Mouse (Mus musculus): ENCODE measurements around the gene Gyg. TPM values are rescaled to one million over a fixed set of nuclear protein-coding genes. Genes with fewer than 3 reads are reported as not detected.

The Gyg gene
- total RNA-seq (2021) = 10 to 100 TPM; 48.2 to 53.2 TPM
- long read RNA-seq, experiment 1, transcript Gyg-204 (8 exons, 1,662 nt) = major isoform, 33 of 60 reads
- long read RNA-seq, experiment 1, transcript Gyg-201 (7 exons, 1,922 nt) = minor isoform, 20 of 60 reads
- long read RNA-seq, experiment 1, partial matches to known transcripts = 5 of 60 reads
- long read RNA-seq, experiment 1, other reads (novel, unspliced or antisense) = 2 of 60 reads
- long read RNA-seq, experiment 2, transcript Gyg-201 (7 exons, 1,922 nt) = minor isoform, 30 of 100 reads
- long read RNA-seq, experiment 2, transcript Gyg-204 (8 exons, 1,662 nt) = major isoform, 36 of 100 reads
- long read RNA-seq, experiment 2, partial matches to known transcripts = 20 of 100 reads
- long read RNA-seq, experiment 2, other reads (novel, unspliced or antisense) = 14 of 100 reads

DNA sequence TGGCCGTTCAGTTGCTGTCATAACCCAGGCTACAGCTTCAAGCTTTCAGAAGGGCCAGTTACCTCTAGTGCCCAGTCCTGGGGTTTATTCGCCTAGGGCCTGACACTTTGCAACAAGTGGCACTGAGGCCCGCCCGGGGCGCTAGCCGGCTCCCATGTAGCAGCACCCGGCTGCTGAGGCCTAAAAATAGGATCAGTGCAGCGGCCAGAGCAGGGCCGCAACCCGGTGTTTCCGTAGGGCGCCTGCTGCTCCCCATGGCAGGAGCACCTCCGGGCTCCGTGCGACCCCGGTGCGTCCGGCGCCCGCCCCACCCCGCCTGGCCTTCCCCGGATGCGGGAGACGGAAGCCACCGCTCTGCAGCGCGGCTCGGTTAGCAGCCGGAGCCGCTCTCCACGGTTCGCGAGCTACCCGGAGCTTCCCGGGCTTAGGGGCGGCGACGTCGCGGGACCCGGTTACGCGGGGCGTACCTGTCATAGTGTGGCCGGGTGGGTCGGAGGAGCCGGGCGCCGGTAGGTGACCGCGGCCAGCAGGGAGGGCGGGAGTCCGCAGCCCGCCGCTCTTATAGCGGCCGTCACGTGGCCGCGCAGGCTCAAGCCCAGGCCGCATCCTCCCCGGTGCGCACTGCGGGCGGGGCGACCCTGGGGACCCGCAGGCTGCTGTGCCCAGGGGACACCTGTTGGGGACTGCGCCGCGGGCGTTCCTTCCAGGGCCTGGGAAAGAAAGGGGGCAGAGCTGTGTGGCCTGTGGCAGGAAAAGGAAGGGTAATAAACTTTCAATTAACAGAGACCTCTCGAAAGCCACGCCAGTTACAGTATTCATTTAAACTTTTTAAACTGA lies at the start of gene Gyg:
Gene Gyg (minus strand): TSS at position 787 of the 837 bp plus-strand sequence.
- peak; percentile 33 to 55 for DNase-seq (ENCODE audit: low spot score in 2 of 2)

GRCm38 (mm10) chr3:20198869-20199268 lies 43.8 kb upstream of the Gyg start:
- peak; percentile 52 to 68 for DNase-seq (ENCODE audit: low spot score in 2 of 2)

DNA sequence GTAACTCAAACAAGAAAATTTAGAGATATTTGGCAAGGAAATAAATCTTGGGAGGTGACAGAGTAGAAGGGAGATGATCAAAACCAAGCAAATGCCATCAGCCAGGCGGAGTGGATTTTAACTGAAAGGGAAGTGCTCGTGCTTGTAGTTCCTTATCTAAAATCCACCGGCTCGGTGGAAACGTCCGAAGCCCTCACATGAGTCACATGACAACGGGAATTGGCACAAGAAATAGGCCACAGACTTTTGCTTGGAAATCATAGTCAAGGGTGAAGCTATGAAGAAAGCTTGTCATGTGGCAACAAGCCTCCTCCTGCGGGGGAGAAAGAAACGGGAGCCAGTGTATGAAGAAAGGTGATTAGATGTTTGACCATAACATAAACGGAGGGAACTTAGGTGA lies 42.8 kb upstream of the Gyg start:
- no peak for DNase-seq (ENCODE audit: low spot score in 2 of 2)

DNA sequence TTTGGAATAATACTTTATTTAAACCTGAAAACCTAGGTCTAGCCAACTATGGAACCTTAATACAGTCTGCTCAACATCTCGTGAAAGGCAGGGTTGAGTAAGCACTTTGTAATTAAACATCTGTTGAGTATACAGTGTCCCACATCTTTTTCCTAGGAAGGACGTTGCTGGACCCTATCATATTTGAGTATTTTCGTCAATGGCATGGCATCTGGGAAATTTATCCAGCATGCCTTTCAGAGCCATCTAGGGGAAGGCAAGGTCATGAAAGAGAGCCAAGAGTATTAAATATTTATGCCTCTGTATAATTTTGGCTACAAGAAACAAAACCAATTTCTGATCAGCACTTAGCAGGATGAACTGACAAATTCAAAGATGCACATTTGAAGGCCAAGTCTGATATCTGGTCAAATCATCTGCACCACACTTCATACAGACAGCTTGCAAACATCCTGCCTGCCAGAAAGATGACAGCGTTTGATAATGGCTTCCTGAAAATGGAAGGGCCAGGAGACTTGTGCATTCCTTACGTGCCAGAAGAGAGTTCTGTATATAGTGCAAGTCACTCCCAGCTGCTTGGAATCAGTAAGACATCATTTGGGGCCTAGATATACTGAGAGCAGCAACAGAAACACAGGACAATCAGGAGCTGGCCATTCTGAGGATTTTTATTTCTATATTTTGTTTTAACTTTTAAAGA lies 34.0 kb upstream of the Gyg start:
- no peak for DNase-seq (ENCODE audit: low spot score in 2 of 2)

DNA sequence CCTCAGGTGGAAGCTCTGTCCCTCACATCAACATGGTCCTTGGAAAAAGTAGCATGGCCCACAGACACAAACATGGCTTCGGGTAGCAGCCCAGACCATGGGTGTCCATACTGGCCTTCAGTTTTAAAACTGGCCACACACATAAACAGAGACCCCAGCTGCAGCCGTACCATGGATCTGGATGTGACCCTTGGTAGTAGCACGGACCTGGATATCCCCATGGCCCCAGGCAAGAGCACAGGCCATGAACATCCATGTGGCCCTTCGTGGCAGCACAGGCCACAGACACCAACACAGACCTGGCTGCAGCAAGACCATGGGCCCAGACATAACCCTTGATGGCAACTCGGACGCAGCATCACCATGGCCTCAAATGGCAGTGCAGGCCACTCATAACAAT lies 17.3 kb upstream of the Gyg start:
- no peak for DNase-seq (ENCODE audit: low spot score in 2 of 2)

- DNase-seq (ENCODE audit: low spot score in 2 of 2) = no peak
Observed at GRCm38 (mm10) chr3:20167487-20167886, 12.4 kb upstream of the Gyg start.

GRCm38 (mm10) chr3:20155476-20155875 lies 359 bp upstream of the Gyg start:
- no peak for DNase-seq (ENCODE audit: low spot score in 2 of 2)

- no peak for DNase-seq (ENCODE audit: low spot score in 2 of 2)
Observed at GRCm38 (mm10) chr3:20151651-20152050, 3.5 kb downstream of the Gyg start.

DNA sequence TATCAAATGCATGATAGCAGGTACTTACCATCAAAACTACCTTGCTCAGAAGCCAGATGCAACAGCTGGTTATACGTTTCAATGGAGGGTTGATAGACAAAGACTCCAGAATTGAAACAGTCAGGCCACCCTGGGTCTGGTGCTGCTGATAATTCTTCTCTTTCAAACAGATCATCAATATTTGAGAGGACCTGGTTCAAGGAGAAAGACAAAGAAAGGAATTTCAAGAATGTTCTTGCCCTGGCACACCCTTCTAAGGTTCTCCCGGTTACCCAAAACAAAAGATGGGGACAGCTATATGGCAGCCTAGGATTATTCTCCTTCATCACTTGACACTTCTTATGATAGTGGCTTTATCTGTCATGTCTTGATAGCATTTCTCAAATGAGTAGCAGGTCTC lies 4.6 kb downstream of the Gyg start:
- DNase-seq (ENCODE audit: low spot score in 2 of 2) = no peak

- no peak for DNase-seq (ENCODE audit: low spot score in 2 of 2)
Observed at GRCm38 (mm10) chr3:20147647-20148046, 7.5 kb downstream of the Gyg start.

GRCm38 (mm10) chr3:20146884-20147395 lies 8.2 kb downstream of the Gyg start:
- DNase-seq (ENCODE audit: low spot score in 2 of 2) = peak in 1 of 2 experiments; percentile 21

DNA sequence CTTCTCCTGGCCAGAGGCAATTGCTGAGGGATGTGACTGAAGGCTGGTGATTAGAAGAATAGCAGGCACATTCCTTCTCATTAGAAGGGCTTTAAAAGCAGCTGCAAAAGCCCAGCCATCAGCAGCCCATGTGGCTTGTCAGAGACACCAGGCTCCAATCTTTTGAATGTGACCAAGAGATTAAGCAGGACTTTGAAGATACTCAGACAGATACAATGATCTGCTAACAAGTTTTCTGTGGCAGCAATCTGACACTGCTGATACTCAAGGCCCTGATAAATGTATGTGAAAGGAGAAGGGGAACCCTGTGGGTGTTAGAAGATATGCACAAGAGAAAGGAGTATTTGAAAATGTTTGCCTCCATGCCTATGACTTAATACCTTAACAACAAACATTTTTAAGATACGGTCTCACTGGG lies 9.4 kb downstream of the Gyg start:
- DNase-seq (ENCODE audit: low spot score in 2 of 2) = no peak

DNA sequence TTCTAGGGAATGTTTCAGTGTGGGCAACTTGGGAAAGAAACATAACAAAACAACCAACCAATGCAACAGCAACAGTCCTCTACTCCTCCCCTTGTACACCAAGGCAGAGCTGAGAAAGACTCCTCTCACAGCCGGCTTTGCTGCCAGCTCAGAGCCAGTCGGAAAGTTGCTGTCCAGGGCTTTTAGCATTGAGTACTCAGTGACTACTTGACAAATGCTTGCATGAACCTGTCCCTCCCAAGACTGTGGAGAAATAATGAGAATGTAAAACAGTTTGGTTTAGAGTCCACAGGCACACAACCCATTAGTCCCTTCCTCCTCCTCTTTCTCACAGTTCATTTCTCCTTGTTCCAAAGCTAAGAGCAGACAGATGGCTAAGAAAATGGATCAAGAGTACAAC lies 10.7 kb downstream of the Gyg start:
- DNase-seq (ENCODE audit: low spot score in 2 of 2) = no peak

- no peak for DNase-seq (ENCODE audit: low spot score in 2 of 2)
Observed at GRCm38 (mm10) chr3:20143726-20144125, 11.4 kb downstream of the Gyg start.

DNA sequence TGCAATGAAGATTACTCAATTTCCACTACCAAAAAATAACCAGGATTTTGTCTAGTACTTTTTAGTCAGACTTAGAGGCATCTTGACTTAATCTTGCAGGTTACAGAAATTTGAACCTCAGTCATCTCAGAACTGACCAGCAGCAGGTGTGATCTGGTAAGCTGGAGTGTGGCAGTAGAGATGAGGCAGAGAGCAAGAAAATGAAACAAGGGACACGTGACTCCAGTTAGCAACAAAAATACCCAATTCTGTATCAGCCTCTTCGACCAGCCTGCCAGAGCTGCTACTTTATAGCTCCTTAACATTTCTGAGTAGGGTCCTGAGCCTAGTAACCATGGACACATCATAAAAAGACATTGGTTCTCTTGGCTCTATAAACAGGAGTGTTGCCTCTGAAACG lies 12.5 kb downstream of the Gyg start:
- DNase-seq (ENCODE audit: low spot score in 2 of 2) = no peak

DNA sequence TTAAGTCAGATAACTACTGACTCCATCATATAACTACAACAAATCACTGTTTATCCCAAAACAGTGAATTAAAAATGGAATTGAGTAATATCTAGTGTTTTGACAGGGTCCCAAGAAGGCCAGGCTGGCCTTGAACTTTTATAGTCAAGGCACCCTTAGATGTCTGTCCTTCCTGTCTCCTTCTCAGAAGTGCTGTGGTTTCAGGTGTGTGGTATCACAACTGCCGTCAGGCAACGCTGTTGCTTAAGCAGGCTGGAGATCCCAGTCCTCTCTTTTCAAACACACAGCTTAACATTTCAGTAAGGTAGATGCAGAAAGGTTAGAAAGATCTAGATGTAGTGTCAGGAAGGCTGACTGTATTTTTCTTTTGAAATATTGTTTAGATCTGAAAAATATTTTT lies 13.0 kb downstream of the Gyg start:
- no peak for DNase-seq (ENCODE audit: low spot score in 2 of 2)

- DNase-seq (ENCODE audit: low spot score in 2 of 2) = no peak
Observed at GRCm38 (mm10) chr3:20141679-20142078, 13.4 kb downstream of the Gyg start.

- DNase-seq (ENCODE audit: low spot score in 2 of 2) = no peak
Observed at GRCm38 (mm10) chr3:20141240-20141639, 13.9 kb downstream of the Gyg start.

GRCm38 (mm10) chr3:20136868-20137581 lies 18.1 kb downstream of the Gyg start:
- no peak for DNase-seq (ENCODE audit: low spot score in 2 of 2)

DNA sequence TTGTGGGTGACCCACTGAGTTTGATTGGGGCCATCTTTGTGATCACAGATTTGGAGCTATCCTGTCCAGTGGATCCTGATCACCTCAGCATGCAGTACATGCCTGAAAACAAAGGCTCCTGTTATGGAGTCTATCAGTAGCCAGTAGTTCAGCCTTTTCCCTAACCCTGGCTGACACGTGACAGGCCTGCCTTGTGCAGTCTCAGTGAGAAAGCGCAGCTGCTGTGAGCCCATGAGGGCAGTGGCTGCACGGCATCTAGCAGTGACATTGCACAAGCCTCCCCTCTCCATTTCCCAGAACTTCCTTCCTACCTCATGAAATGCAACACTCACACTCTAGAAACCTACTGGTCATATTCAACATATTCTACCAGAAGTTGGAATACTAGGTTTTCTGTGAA lies 20.6 kb downstream of the Gyg start:
- no peak for DNase-seq (ENCODE audit: low spot score in 2 of 2)

DNA sequence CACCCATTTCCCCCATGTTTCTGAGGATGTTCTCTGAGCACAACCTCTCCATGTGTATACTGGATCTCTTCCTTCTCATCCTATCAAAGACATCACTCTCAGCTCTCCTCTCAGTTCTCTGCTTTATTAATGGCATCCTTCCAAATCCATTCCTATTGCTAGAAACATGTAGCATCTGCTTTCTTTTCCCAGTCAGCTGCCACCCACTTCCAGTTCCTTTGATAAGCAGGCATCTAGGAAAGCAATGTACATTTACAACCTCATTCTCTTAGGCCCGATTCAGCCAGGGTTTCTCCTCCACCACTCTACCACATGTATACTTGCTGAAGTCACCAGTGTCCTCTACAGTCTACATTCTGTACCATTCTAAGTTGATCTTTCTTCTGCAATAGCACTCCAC lies 21.4 kb downstream of the Gyg start:
- peak in 1 of 2 experiments; percentile 17 for DNase-seq (ENCODE audit: low spot score in 2 of 2)

Data from layer of hippocampus, postnatal 14 days (tissue).